Mouse (Mus musculus): ENCODE data around the gene Tekt5. TPM values are rescaled to one million over a fixed set of nuclear protein-coding genes. Genes with fewer than 3 reads are reported as not detected.

Gene Tekt5
- polyA plus RNA-seq, 1 experiment = 0.10 TPM

DNA sequence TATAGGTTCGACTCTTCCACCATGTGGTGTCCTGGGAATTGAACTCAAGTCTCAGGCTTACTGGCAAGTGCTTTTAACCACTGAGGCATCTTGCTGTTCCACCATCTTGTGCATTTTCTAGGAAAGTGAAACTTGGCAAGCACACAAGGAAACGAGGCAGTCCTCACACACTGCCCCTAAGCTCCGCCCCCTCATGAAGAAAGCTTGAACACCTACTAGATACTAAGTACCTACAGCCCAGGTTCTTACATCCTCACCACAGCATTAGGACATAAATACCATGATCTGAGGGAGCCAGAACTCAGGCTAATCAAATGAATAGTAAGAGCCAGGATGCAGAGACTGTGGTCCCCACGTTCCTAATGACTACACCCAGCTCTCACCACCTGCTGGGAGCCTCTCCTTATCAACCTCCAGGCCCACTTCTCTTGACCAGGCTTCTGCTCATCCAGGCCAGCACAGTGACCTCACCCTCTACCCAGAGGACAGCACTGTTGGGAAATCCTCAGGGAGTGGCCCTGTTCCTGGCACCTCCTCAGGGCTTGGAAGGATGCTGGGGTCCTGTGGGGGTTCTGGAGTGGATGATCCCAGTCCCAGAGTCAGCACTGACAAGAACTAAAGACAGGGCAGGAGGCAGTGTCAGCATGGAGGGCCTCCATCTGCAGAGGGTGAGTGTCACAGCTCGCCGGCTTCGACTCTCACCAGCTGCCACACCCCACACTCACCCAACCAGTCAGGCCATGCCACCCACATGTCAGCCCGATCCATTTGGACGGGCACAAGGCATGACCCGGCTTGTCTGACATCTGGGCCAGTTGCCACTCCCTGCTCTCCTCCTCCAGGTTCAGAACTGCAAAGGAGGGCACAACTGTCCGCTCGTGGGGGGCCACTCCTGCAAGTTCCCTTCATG, 64.4 kb downstream of the Tekt5 start:
- TF ChIP-seq GATA1 (IDR thresholded peaks at IDR 0.05; ENCODE audit: low read length) = no peak

DNA sequence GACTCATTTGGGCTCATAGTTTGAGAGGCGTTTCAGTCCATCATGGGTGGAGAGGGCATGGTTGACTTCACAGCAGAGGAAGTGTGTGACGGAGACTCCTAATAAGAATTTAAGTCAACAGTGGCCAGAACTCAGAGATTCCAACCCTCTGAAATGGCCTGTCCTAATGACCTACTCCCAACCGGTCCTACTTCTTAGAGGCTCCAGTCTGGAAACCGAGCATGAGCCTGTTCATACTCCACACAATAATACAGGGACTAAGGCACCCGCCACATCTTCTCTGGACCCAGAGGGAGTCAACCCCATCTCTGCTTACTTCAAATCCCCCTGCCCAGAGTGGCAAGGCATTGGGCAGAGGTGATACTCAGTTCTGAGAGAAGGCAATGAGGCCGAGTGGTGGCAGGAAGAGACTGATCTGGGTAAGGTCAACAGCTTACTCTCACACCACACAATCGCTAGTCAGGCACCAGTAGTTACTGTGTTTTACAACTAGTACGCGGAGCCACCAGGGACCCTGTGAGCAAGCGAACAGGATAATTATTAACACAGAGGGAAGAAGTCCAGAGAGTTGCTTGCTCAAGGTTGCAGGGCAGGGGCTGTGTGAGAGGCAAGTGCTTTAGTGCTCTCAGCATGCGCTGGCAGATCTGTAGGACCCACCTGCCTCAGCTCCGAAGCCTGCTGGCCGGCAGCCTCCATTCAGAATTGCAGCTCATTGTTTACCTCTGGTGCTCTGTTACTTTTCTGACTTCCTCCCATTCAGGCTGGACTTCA, 67.5 kb downstream of the Tekt5 start:
- no peak for TF ChIP-seq GATA1 (IDR thresholded peaks at IDR 0.05; ENCODE audit: low read length)

- TF ChIP-seq GATA1 (IDR thresholded peaks at IDR 0.05; ENCODE audit: low read length) = no peak
Observed at GRCm38 (mm10) chr16:10319914-10320569, 75.2 kb downstream of the Tekt5 start.

DNA sequence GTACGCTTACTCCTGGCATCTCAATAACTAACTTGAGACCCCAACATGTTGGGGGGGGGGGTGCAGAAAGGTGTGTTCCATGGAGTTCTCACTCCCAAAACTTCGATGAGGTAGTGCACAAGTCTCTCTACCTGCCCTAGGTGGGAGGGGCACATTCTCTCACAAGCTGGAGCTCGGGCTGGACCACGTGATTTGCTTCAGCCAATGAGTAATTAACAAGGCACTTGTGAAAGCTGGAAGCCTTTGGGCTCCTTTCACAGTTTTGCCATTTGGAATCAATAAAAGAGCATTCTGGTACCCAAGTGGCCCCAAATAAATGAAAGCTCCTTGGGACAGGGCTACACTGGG, 78.1 kb downstream of the Tekt5 start:
- TF ChIP-seq GATA1 (IDR thresholded peaks at IDR 0.05; ENCODE audit: low read length) = no peak

DNA sequence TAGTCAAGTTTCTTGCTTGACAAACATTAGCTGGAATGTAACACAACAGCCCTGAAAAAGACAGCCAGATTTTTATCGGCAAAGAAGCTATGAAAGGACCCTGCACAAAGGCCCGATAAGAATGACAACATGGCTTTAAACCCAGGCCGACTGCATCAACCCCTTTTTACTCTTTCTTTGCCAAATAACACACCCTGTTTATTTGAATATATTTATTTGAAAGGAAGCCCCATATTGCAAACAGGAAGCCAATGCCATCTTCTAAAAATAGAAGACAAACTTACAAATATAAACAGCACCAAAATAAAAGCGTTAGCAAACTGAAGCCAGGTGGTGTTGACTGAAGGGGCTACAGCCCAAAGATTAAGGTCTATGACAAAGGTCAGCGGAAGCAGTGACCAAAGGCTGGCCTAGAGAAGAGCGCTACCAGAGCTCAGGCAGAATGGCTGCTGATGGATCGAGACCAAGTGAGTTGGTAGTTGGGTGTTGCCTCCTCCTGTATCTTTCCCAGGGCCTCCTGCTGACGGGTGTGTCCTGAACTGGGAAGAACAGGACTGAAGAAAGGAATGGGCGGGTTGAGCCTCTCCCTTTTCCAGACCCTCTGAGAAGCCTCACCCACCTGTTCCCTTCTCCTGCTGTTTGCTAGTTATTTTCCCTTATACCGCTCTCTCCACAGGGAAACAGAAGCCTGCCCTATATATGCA, 78.6 kb downstream of the Tekt5 start:
- no peak for TF ChIP-seq GATA1 (IDR thresholded peaks at IDR 0.05; ENCODE audit: low read length)

- TF ChIP-seq GATA1 (IDR thresholded peaks at IDR 0.05; ENCODE audit: low read length) = no peak
Observed at GRCm38 (mm10) chr16:10313646-10314088, 81.6 kb downstream of the Tekt5 start, which contains the start of gene Emp2. Emp2 (minus strand) TSS chr16:10313968.

- no peak for TF ChIP-seq GATA1 (IDR thresholded peaks at IDR 0.05; ENCODE audit: low read length)
Observed at GRCm38 (mm10) chr16:10313226-10313625, 82.1 kb downstream of the Tekt5 start.

- no peak for TF ChIP-seq GATA1 (IDR thresholded peaks at IDR 0.05; ENCODE audit: low read length)
Observed at GRCm38 (mm10) chr16:10311989-10312388, 83.3 kb downstream of the Tekt5 start.

DNA sequence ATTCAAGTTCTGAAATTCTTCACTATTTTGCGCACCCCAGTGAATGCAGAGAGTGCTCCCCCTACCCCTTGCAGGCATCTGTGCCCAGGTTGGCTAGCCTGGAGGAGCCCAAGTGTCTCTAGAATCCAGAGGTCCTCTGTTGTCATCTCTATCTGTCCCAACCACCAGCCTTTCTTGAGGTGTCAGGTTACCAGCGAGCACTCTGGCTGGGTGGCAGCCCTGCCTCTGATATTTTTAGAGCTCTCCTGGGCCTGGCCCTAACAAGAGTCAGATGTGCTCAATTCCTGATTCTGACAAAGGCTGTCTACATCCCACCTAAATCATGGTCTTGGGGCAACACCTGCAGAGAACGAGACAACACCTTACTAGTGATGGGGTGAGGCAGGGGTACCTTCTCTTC, 84.2 kb downstream of the Tekt5 start:
- TF ChIP-seq GATA1 (IDR thresholded peaks at IDR 0.05; ENCODE audit: low read length) = no peak

DNA sequence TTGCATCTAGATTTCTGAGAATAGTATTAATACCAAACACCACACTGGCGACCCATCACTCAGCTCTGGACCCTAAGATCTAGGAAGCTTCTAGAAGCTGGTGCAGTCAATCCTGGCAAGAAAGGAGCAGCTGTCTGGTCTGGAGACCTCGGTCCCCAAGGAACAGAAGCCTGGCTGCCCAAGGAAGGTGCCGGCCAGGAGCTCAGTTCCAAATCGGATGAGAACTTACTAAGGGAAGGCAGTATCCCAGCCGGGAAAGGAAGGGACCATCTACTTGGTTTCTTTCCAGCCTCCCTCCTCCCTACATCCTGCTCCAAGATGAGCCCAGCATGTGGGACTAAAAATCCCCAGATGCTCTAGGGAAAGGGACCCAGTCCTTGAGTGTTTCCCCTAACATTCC, 84.8 kb downstream of the Tekt5 start:
- TF ChIP-seq GATA1 (IDR thresholded peaks at IDR 0.05; ENCODE audit: low read length) = no peak

Other genes starting within 250 kb of the Tekt5 start
- not detected in 2 replicates for gene Rpl39l, start 225.3 kb downstream of the Tekt5 start, polyA plus RNA-seq (2012)
- gene Atf7ip2, start 202.8 kb downstream of the Tekt5 start, polyA plus RNA-seq (2012) = not detected in 2 replicates
- not detected in 2 replicates for gene Emp2, start 81.5 kb downstream of the Tekt5 start, polyA plus RNA-seq (2012)
- gene Nubp1, start 16.5 kb upstream of the Tekt5 start, polyA plus RNA-seq (2012) = 50.0 and 72.1 TPM in 2 replicates
- not detected in 2 replicates for gene Tvp23a, start 51.9 kb upstream of the Tekt5 start, polyA plus RNA-seq (2012)
- gene Ciita, start 84.6 kb upstream of the Tekt5 start, polyA plus RNA-seq (2012) = 0.01 TPM in 2 replicates
- 23.7 and 33.1 TPM in 2 replicates for gene Dexi, start 147.6 kb upstream of the Tekt5 start, polyA plus RNA-seq (2012)
- gene Clec16a, start 149.8 kb upstream of the Tekt5 start, polyA plus RNA-seq (2012) = 17.2 and 19.6 TPM in 2 replicates

Data from G1E-ER4 (cell line).